Mouse (Mus musculus): Measurements from ENCODE around the gene Ankrd11. TPM values are rescaled to one million over a fixed set of nuclear protein-coding genes. Genes with fewer than 3 reads are reported as not detected.

Gene Ankrd11
- polyA plus RNA-seq, 1 experiment = 56.4 TPM

GRCm38 (mm10) chr8:122931834-122932560 lies 110.1 kb downstream of the Ankrd11 start:
- no peaks in the 10 kb centered on the region for H3K27me3 ChIP-seq (ENCODE audit: control insufficient read depth, insufficient read depth, insufficient read length)
- H3ac ChIP-seq (ENCODE audit: control insufficient read depth, insufficient read length) = no peak overlapping the region
- no peak for TF ChIP-seq SRF (IDR thresholded peaks at IDR 0.05; ENCODE audit: control insufficient read depth, insufficient read length, low read depth)
- no peak for TF ChIP-seq E2F4 (IDR thresholded peaks at IDR 0.05; ENCODE audit: insufficient read depth)
- TF ChIP-seq MYOG (IDR thresholded peaks at IDR 0.05; ENCODE audit: control insufficient read depth in 1 of 3, insufficient read depth in 1 of 3, insufficient read length in 2 of 3, low read depth in 2 of 3) = no peak
- H3K4me3 ChIP-seq = no peak overlapping the region
- H3K79me2 ChIP-seq (ENCODE audit: control insufficient read depth, insufficient read depth) = peaks cover 100% of the 10 kb centered on the region
- H3K4me2 ChIP-seq (ENCODE audit: low read depth) = no peak overlapping the region
- H3K36me3 ChIP-seq (ENCODE audit: control insufficient read depth, insufficient read depth) = no peaks in the 10 kb centered on the region

- Histone ChIP-seq H3K36me3 (ENCODE audit: control insufficient read depth, insufficient read depth) (no peaks in the 10 kb centered on the region), H3K79me2 (ENCODE audit: control insufficient read depth, insufficient read depth) (peaks cover 100% of the 10 kb centered on the region), H3ac (ENCODE audit: control insufficient read depth, insufficient read length) (no peak overlapping the region), H3K4me2 (ENCODE audit: low read depth) (no peak overlapping the region), H3K27me3 (ENCODE audit: control insufficient read depth, insufficient read depth, insufficient read length) (no peaks in the 10 kb centered on the region), H3K4me3 (no peak overlapping the region)
- TF ChIP-seq MYOD1 (IDR thresholded peaks at IDR 0.05; ENCODE audit: control insufficient read depth in 1 of 3, insufficient read length in 2 of 3, low read depth in 2 of 3) (no peak), USF1 (IDR thresholded peaks at IDR 0.05; ENCODE audit: low read depth) (no peak), MYOG (IDR thresholded peaks at IDR 0.05; ENCODE audit: control insufficient read depth in 1 of 3, insufficient read depth in 1 of 3, insufficient read length in 2 of 3, low read depth in 2 of 3) (no peak), SRF (IDR thresholded peaks at IDR 0.05; ENCODE audit: control insufficient read depth, insufficient read length, low read depth) (no peak), REST (IDR thresholded peaks at IDR 0.05; ENCODE audit: insufficient read depth, insufficient read length) (no peak), MAX (IDR thresholded peaks at IDR 0.05; ENCODE audit: low read depth) (no peak), POLR2A (IDR thresholded peaks at IDR 0.05; ENCODE audit: insufficient read length, low read depth) (no peak), POLR2AphosphoS2 (IDR thresholded peaks at IDR 0.05; ENCODE audit: insufficient read length, low read depth) (no peak), E2F4 (IDR thresholded peaks at IDR 0.05; ENCODE audit: insufficient read depth) (no peak)
Observed at GRCm38 (mm10) chr8:122928631-122929224, 113.3 kb downstream of the Ankrd11 start.

- Histone ChIP-seq H3K4me3 (no peak overlapping the region), H3K27me3 (ENCODE audit: control insufficient read depth, insufficient read depth, insufficient read length) (no peaks in the 10 kb centered on the region), H3K4me2 (ENCODE audit: low read depth) (no peak overlapping the region), H3ac (ENCODE audit: control insufficient read depth, insufficient read length) (no peak overlapping the region), H3K79me2 (ENCODE audit: control insufficient read depth, insufficient read depth) (peaks cover 100% of the 10 kb centered on the region), H3K36me3 (ENCODE audit: control insufficient read depth, insufficient read depth) (no peaks in the 10 kb centered on the region)
- no peak for TF ChIP-seq E2F4 (IDR thresholded peaks at IDR 0.05; ENCODE audit: insufficient read depth)
- no peak for TF ChIP-seq TCF3 (IDR thresholded peaks at IDR 0.05; ENCODE audit: insufficient read length, low read depth)
- TF ChIP-seq USF1 (IDR thresholded peaks at IDR 0.05; ENCODE audit: low read depth) = no peak
- TF ChIP-seq MYOG (IDR thresholded peaks at IDR 0.05; ENCODE audit: control insufficient read depth in 1 of 3, insufficient read depth in 1 of 3, insufficient read length in 2 of 3, low read depth in 2 of 3) = no peak
- TF ChIP-seq SRF (IDR thresholded peaks at IDR 0.05; ENCODE audit: control insufficient read depth, insufficient read length, low read depth) = no peak
- no peak for TF ChIP-seq CEBPB (IDR thresholded peaks at IDR 0.05; ENCODE audit: insufficient read depth, poor library complexity, severe bottlenecking)
- no peak for TF ChIP-seq REST (IDR thresholded peaks at IDR 0.05; ENCODE audit: insufficient read depth, insufficient read length)
- no peak for TF ChIP-seq TCF12 (IDR thresholded peaks at IDR 0.05; ENCODE audit: insufficient read depth, poor library complexity, severe bottlenecking)
- no peak for TF ChIP-seq POLR2A (IDR thresholded peaks at IDR 0.05; ENCODE audit: insufficient read length, low read depth)
- TF ChIP-seq POLR2AphosphoS2 (IDR thresholded peaks at IDR 0.05; ENCODE audit: insufficient read length, low read depth) = no peak
- TF ChIP-seq MYOD1 (IDR thresholded peaks at IDR 0.05; ENCODE audit: control insufficient read depth in 1 of 3, insufficient read length in 2 of 3, low read depth in 2 of 3) = no peak
- TF ChIP-seq MAX (IDR thresholded peaks at IDR 0.05; ENCODE audit: low read depth) = no peak
Observed at GRCm38 (mm10) chr8:122927841-122928240, 114.2 kb downstream of the Ankrd11 start.

- TF ChIP-seq CEBPB (IDR thresholded peaks at IDR 0.05; ENCODE audit: insufficient read depth, poor library complexity, severe bottlenecking) (no peak), E2F4 (IDR thresholded peaks at IDR 0.05; ENCODE audit: insufficient read depth) (no peak), TCF12 (IDR thresholded peaks at IDR 0.05; ENCODE audit: insufficient read depth, poor library complexity, severe bottlenecking) (no peak), POLR2A (IDR thresholded peaks at IDR 0.05; ENCODE audit: insufficient read length, low read depth) (no peak), MYOD1 (IDR thresholded peaks at IDR 0.05; ENCODE audit: control insufficient read depth in 1 of 3, insufficient read length in 2 of 3, low read depth in 2 of 3) (no peak), SRF (IDR thresholded peaks at IDR 0.05; ENCODE audit: control insufficient read depth, insufficient read length, low read depth) (no peak), REST (IDR thresholded peaks at IDR 0.05; ENCODE audit: insufficient read depth, insufficient read length) (no peak), TCF3 (IDR thresholded peaks at IDR 0.05; ENCODE audit: insufficient read length, low read depth) (no peak), MAX (IDR thresholded peaks at IDR 0.05; ENCODE audit: low read depth) (no peak), MYOG (IDR thresholded peaks at IDR 0.05; ENCODE audit: control insufficient read depth in 1 of 3, insufficient read depth in 1 of 3, insufficient read length in 2 of 3, low read depth in 2 of 3) (no peak), POLR2AphosphoS2 (IDR thresholded peaks at IDR 0.05; ENCODE audit: insufficient read length, low read depth) (no peak), USF1 (IDR thresholded peaks at IDR 0.05; ENCODE audit: low read depth) (no peak)
- Histone ChIP-seq H3K4me2 (ENCODE audit: low read depth) (no peak overlapping the region), H3K36me3 (ENCODE audit: control insufficient read depth, insufficient read depth) (no peaks in the 10 kb centered on the region), H3K27me3 (ENCODE audit: control insufficient read depth, insufficient read depth, insufficient read length) (no peaks in the 10 kb centered on the region), H3ac (ENCODE audit: control insufficient read depth, insufficient read length) (no peak overlapping the region), H3K4me3 (no peak overlapping the region), H3K79me2 (ENCODE audit: control insufficient read depth, insufficient read depth) (peaks cover 100% of the 10 kb centered on the region)
Observed at GRCm38 (mm10) chr8:122926782-122927181, 115.3 kb downstream of the Ankrd11 start.

All from myocyte (in vitro differentiated cells).